Mouse (Mus musculus) kidney, adult 9 months (tissue): Measurements from ENCODE around the gene Aspdh.

ENCODE experiments used
- DNase-seq: peaks from one replicate; pipeline ENCODE4 v3.0.0; 2022

Gene Aspdh

GRCm38 (mm10) chr7:44465111-44465510 is at the start of gene Aspdh:
Gene Aspdh, plus strand, starts transcription at chr7:44465391.
- peak; percentile 90 for DNase-seq

- DNase-seq: no peak
Observed at GRCm38 (mm10) chr7:44427666-44428065, 37.5 kb upstream of the Aspdh start.

- no peak for DNase-seq
Observed at GRCm38 (mm10) chr7:44428171-44428950, 36.8 kb upstream of the Aspdh start.

GRCm38 (mm10) chr7:44428968-44429521 is 36.1 kb upstream of the Aspdh start, which contains the start of gene Lrrc4b:
Gene Lrrc4b, plus strand, starts transcription at chr7:44429018.
- DNase-seq: no peak

GRCm38 (mm10) chr7:44429534-44430488 is 35.4 kb upstream of the Aspdh start:
- no peak for DNase-seq

GRCm38 (mm10) chr7:44432550-44432949 is 32.6 kb upstream of the Aspdh start:
- DNase-seq: no peak

- no peak for DNase-seq
Observed at GRCm38 (mm10) chr7:44433371-44433770, 31.8 kb upstream of the Aspdh start.

GRCm38 (mm10) chr7:44434089-44434488 is 31.1 kb upstream of the Aspdh start:
- DNase-seq: no peak

GRCm38 (mm10) chr7:44435796-44436195 is 29.4 kb upstream of the Aspdh start:
- no peak for DNase-seq

- no peak for DNase-seq
Observed at GRCm38 (mm10) chr7:44436267-44436666, 28.9 kb upstream of the Aspdh start.

- no peak for DNase-seq
Observed at GRCm38 (mm10) chr7:44437188-44437587, 28.0 kb upstream of the Aspdh start.

GRCm38 (mm10) chr7:44437933-44438332 is 27.3 kb upstream of the Aspdh start:
- DNase-seq: no peak

- no peak for DNase-seq
Observed at GRCm38 (mm10) chr7:44439696-44440095, 25.5 kb upstream of the Aspdh start.

GRCm38 (mm10) chr7:44440479-44440878 is 24.7 kb upstream of the Aspdh start:
- DNase-seq: no peak

GRCm38 (mm10) chr7:44441180-44441579 is 24.0 kb upstream of the Aspdh start:
- DNase-seq: no peak

GRCm38 (mm10) chr7:44441648-44442109 is 23.5 kb upstream of the Aspdh start:
- no peak for DNase-seq

GRCm38 (mm10) chr7:44442407-44442821 is 22.8 kb upstream of the Aspdh start:
- no peak for DNase-seq

GRCm38 (mm10) chr7:44443268-44444173 is 21.7 kb upstream of the Aspdh start:
- DNase-seq: no peak

GRCm38 (mm10) chr7:44444886-44445527 is 20.2 kb upstream of the Aspdh start:
- no peak for DNase-seq

GRCm38 (mm10) chr7:44445528-44445923 is 19.7 kb upstream of the Aspdh start:
- DNase-seq: no peak

- no peak for DNase-seq
Observed at GRCm38 (mm10) chr7:44446070-44446855, 18.9 kb upstream of the Aspdh start.
